Mouse (Mus musculus) forebrain, embryonic 11.5 days (tissue): Measurements from ENCODE around the gene 1700001C02Rik. TPM values are rescaled to one million over a fixed set of nuclear protein-coding genes. Genes with fewer than 3 reads are reported as not detected.

Source experiments
- ATAC-seq: fragments of 200-750 bp; cut with Nextera tagmentation; replicated peaks from 2 replicates; pipeline ENCODE4 v1.8.0; 2017; ENCODE audit warnings: moderate TSS enrichment; ENCODE audit not compliant: low FRiP score
- DNase-seq: peaks from one replicate; pipeline ENCODE4 v3.0.0-alpha.2; 2017; ENCODE audit warnings: low spot score
- H3K27ac ChIP-seq: fragments of 300-500 bp; sonication (generic); 2 replicates; pipeline ENCODE4 v1.5.1; 2014; ENCODE audit warnings: low read depth, low read length
- H3K27me3 ChIP-seq: fragments of 300-500 bp; sonication (generic); 2 replicates; pipeline ENCODE4 v1.6.1; 2014; ENCODE audit warnings: mild to moderate bottlenecking, low read length, mixed read lengths; ENCODE audit not compliant: control insufficient read depth, insufficient read depth
- H3K36me3 ChIP-seq: fragments of 300-500 bp; sonication (generic); 2 replicates; pipeline ENCODE4 v1.6.1; 2014; ENCODE audit warnings: mild to moderate bottlenecking, low read length, moderate library complexity, mixed read lengths; ENCODE audit not compliant: control insufficient read depth, insufficient read depth
- H3K4me1 ChIP-seq: fragments of 300-500 bp; sonication (generic); replicated peaks from 2 replicates; pipeline ENCODE4 v1.6.1; 2014; ENCODE audit warnings: low read length, mixed read lengths; ENCODE audit not compliant: control insufficient read depth, insufficient read depth
- H3K4me2 ChIP-seq: fragments of 300-500 bp; sonication (generic); 2 replicates; pipeline ENCODE4 v1.6.1; 2014; ENCODE audit warnings: low read depth, mild to moderate bottlenecking, low read length, moderate library complexity, mixed read lengths; ENCODE audit not compliant: severe bottlenecking
- H3K4me3 ChIP-seq: fragments of 300-500 bp; sonication (generic); 2 replicates; pipeline ENCODE4 v1.5.1; 2014; ENCODE audit warnings: low read depth, low read length
- H3K9ac ChIP-seq: fragments of 300-500 bp; sonication (generic); 2 replicates; pipeline ENCODE4 v1.6.1; 2014; ENCODE audit warnings: low read length
- H3K9me3 ChIP-seq: fragments of 300-500 bp; sonication (generic); 2 replicates; pipeline ENCODE4 v1.6.1; 2016; ENCODE audit warnings: low read length, mixed read lengths; ENCODE audit not compliant: control insufficient read depth
- WGBS: fragments of 180-500 bp; shearing (Covaris S2); extraction: QIAGEN DNeasy Blood & Tissue Kit; methylation state at CpG from one replicate; pipeline ENCODE4 v1.1.7; 2014; 5-methylcytosine and 5-hydroxymethylcytosine counted together
- polyA plus RNA-seq: library from polyadenylated mRNA; unstranded; fragments of >200 nt; fragmentation: Nextera tagmentation; extraction: Ambion mirVana; gene quantifications from 2 replicates; pipeline ENCODE4 v1.2.1, GENCODE M21; 2014

Gene 1700001C02Rik
- polyA plus RNA-seq, 1 experiment from 2014 or later = not detected

GRCm38 (mm10) chr5:30524213-30524612 lies 58.4 kb downstream of the 1700001C02Rik start:
- Histone ChIP-seq H3K27ac (no peak overlapping the region), H3K4me1 (peaks cover 2% of the 10 kb centered on the region; the same call in 1 of the 2 replicates), H3K9ac (no peak overlapping the region), H3K9me3 (no peaks in the 10 kb centered on the region), H3K4me2 (no peak overlapping the region), H3K36me3 (no peaks in the 10 kb centered on the region), H3K27me3 (no peaks in the 10 kb centered on the region), H3K4me3 (no peak overlapping the region)
- 39% methylated on average over 3 of the region's 3 CpGs for WGBS
- ATAC-seq (no peak), DNase-seq (no peak)

GRCm38 (mm10) chr5:30525920-30526836 lies 60.3 kb downstream of the 1700001C02Rik start:
- Histone ChIP-seq H3K36me3 (no peaks in the 10 kb centered on the region), H3K9ac (no peak overlapping the region), H3K27me3 (no peaks in the 10 kb centered on the region), H3K9me3 (no peaks in the 10 kb centered on the region), H3K4me2 (no peak overlapping the region), H3K27ac (no peak overlapping the region), H3K4me1 (peaks cover 2% of the 10 kb centered on the region; the same call in 1 of the 2 replicates), H3K4me3 (no peak overlapping the region)
- ATAC-seq (no peak), DNase-seq (no peak)
- WGBS = 34% methylated on average over 12 of the region's 12 CpGs

- Histone ChIP-seq H3K9ac (no peak overlapping the region), H3K4me3 (no peak overlapping the region), H3K4me1 (peaks cover 2% of the 10 kb centered on the region; the same call in 1 of the 2 replicates), H3K9me3 (no peaks in the 10 kb centered on the region), H3K27me3 (no peaks in the 10 kb centered on the region), H3K4me2 (no peak overlapping the region), H3K36me3 (no peaks in the 10 kb centered on the region), H3K27ac (no peak overlapping the region)
- ATAC-seq (no peak), DNase-seq (no peak)
- 84% methylated on average over 5 of the region's 5 CpGs for WGBS
Measured at GRCm38 (mm10) chr5:30527129-30527528, 61.3 kb downstream of the 1700001C02Rik start.

GRCm38 (mm10) chr5:30528906-30529305 lies 63.1 kb downstream of the 1700001C02Rik start:
- Histone ChIP-seq H3K4me2 (no peak overlapping the region), H3K4me1 (peaks cover 2% of the 10 kb centered on the region; the same call in 1 of the 2 replicates), H3K4me3 (no peak overlapping the region), H3K36me3 (no peaks in the 10 kb centered on the region), H3K9me3 (no peaks in the 10 kb centered on the region), H3K9ac (no peak overlapping the region), H3K27ac (no peak overlapping the region), H3K27me3 (no peaks in the 10 kb centered on the region)
- WGBS = 40% methylated on average over 4 of the region's 4 CpGs
- no peak for ATAC-seq
- DNase-seq = no peak

Other genes starting within 250 kb of the 1700001C02Rik start
- 22.7 and 24.1 TPM in 2 replicates for gene Selenoi, start 233.5 kb upstream of the 1700001C02Rik start, polyA plus RNA-seq
- gene Drc1, start 184.7 kb upstream of the 1700001C02Rik start, polyA plus RNA-seq = 0.99 and 1.1 TPM in 2 replicates
- gene Otof, start 4.1 kb upstream of the 1700001C02Rik start, polyA plus RNA-seq = 0.09 and 0.13 TPM in 2 replicates
- gene Cib4, start 79.8 kb downstream of the 1700001C02Rik start, polyA plus RNA-seq = not detected in 2 replicates
- 0.20 and 0.24 TPM in 2 replicates for gene Kcnk3, start 122.1 kb downstream of the 1700001C02Rik start, polyA plus RNA-seq
- gene Slc35f6, start 181.9 kb downstream of the 1700001C02Rik start, polyA plus RNA-seq = 24.1 and 28.3 TPM in 2 replicates
- 439 and 447 TPM in 2 replicates for gene Cenpa, start 200.7 kb downstream of the 1700001C02Rik start, polyA plus RNA-seq
- 91.8 and 97.0 TPM in 2 replicates for gene Dpysl5, start 245.5 kb downstream of the 1700001C02Rik start, polyA plus RNA-seq